Mouse (Mus musculus): Measurements from ENCODE around the gene Gm30737.
"Not testable (repeated sequence)": the region's sequence is repeated elsewhere in the genome, so short reads cannot be mapped to it uniquely, and the experiment has no call there.

Gm30737 gene

DNA sequence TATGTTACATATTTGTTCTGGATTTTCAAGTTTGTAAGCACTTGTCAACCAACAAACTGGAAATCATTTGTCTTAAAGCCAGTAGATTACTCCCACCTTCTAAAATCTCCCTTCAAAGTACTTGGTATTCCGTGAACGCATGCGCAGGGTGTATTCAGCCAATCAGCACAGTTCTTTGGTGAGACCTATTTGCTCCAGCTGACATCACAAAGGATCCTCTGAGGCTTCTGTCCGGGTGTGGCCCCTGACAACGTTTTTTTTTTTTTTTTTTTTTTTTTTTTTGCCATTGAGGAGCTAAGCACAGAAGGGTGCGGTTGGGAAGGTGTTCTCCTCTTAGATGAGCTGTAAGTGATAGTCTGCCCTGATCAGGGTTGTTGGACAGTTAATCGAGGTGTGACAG, at the start of gene Gm30737:
Gene Gm30737 (plus strand): TSS at position 301 of the 400 bp plus-strand sequence.
- not testable (repeated sequence) for DNase-seq (ENCODE audit: low spot score)
